Mouse (Mus musculus) left cerebral cortex, adult 9 months (tissue): Measurements from ENCODE around the gene Khdc1b.
A peak's percentile ranks its signal among the peaks of the same experiment; 100 is the strongest.
"Not testable (repeated sequence)": the region's sequence is repeated elsewhere in the genome, so short reads cannot be mapped to it uniquely, and the experiment has no call there.

Source experiments
- DNase-seq, 2 experiments: peaks; one replicate each; pipeline ENCODE4 v3.0.0; 2022; ENCODE audit warnings: low spot score in 2 of 2

The Khdc1b gene

GRCm38 (mm10) chr1:21383256-21383655 is at the start of gene Khdc1b:
Khdc1b (plus strand) TSS chr1:21383556.
- DNase-seq = no peak

DNA sequence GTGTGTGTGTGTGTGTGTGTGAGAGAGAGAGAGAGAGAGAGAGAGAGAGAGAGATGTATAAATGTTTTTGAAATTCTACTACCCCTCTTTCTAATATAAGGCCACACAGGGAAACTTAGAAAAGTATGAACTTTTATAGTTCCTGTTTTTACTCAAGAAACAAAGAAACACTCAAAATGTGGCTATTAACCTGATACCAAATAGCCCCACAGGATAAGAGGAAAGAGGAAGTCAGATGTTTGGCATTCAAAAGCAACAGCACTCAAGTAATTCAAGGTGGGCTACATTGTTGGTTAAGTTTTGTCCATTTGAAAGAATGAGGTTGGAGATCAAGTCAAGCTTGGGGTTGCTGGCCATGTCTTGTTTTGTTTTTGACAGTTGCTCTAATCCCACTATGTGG is 47.5 kb upstream of the Khdc1b start:
- DNase-seq = no peak

DNA sequence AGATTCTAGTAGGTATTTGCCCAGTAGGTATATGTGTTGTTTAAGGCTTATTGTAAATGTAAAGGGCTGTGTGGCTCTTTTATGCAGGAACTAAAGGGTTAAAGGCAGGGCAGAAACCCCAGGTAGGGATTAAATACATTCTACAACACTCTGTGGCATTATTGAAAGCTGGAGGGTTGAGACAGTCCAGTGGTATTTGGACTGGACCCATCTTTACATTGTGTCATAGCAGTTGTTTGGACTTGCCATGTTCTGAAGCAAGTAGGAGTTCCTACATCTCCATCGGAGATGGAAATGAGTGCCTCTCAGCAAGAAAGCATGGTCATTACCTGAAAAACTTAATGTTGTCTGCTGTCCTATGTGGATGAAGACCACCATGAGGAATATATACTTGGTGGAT is 42.6 kb upstream of the Khdc1b start:
- no peak for DNase-seq

DNA sequence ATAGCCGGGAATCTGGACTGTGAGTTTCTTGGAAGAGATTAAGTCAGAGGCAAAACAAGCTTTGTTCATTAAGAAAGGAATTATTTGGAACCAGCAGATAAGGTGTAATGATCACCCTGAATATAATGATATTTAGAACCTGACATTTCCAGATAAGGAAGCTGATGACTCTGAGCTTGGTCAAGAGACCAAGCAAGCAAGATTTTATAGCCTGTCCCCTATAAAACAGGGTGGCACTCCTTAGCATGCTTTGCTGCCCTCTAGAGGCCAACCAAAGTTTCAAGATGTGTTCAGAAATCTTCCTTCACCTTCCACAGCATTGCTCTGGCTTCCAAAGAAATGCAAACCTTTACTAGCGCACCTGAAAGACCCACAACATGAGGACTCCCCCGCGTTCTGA is 39.1 kb upstream of the Khdc1b start:
- DNase-seq = peak; percentile 8 to 55

DNA sequence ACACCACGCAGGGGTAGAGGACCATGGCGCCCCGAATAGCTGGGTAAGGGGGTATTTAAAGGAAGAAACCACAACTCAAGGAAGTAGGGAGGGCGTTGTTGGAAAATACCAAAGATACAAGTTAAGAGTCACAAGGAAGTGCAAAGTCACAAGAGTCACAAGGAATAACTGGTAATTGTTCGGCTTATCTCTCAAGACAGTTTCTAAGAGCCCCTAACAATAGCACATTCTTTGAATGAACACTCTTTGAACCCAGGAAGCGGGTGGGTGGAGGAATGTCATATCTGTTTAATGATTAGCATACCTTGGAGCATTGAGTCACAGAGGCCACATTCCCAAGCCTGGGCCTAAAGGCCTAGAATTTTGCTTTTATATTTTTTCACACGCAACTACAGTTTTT is 38.6 kb upstream of the Khdc1b start:
- not testable (repeated sequence) for DNase-seq

DNA sequence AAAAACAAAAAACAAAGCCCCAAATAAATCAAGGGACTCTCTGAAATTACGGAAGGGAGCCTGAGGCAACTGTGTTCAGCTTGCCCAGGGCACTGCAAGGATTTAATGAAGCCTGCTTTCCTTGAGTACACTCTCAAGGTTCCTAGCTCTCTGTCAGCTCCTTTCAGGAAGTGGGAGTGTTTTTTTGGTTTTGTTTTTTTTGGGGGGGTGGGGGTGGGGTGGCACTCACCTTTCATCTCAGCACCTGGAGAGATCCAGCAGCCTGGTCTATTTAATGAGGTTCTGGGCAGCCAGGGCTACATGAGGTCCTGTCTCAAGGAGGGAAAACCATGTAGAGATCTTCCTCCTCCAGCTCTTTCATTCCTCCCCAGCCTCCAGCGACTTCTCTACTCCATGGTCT is 34.0 kb upstream of the Khdc1b start, which contains the start of gene Khdc1a:
Gene Khdc1a (plus strand): TSS at position 301 of the 400 bp plus-strand sequence.
- no peak for DNase-seq

- DNase-seq = not testable (repeated sequence)
Observed at GRCm38 (mm10) chr1:21368031-21368430, 15.3 kb upstream of the Khdc1b start, which contains the start of gene Khdc1c. Khdc1c (plus strand) TSS chr1:21368331.

- DNase-seq = no peak
Observed at GRCm38 (mm10) chr1:21391138-21391671, 7.8 kb downstream of the Khdc1b start.

DNA sequence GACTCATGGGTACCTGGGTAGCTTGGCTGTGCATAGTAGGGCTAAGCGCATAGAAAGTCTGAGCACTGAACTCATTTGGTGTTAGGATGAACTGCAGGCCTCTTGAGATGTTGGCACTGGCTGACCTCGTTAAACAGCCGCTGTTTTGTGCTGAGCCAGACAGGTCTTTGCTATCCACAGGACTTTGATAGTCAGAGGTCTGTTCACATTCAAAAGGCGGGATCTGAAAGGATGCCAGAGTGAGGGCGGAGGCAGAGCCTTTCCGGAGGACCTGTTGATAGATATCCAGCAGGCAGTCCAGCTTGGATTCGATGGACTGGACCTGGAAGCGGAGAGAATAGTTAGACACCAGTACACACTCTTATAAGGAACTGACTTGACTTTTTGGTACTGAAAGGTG is 19.4 kb downstream of the Khdc1b start:
- no peak for DNase-seq

DNA sequence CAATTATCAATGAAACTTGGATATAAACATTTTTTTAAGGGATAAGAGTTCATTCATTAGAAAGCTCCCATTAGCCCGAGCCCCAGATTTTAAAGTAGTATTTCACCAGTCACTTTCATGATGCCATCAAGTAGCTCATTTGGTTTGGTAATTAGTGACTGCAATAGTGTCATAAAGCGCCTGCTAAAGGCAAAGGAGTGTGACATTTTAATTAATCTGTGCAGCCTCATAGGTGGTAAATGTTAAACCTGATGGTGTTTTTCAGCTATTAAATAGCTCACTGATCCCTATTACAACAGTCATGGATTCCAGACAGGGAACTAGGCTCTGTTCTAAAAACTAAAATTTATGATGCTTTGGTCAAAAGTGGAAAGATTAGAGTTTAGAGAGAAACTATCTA is 23.9 kb downstream of the Khdc1b start:
- no peak for DNase-seq

DNA sequence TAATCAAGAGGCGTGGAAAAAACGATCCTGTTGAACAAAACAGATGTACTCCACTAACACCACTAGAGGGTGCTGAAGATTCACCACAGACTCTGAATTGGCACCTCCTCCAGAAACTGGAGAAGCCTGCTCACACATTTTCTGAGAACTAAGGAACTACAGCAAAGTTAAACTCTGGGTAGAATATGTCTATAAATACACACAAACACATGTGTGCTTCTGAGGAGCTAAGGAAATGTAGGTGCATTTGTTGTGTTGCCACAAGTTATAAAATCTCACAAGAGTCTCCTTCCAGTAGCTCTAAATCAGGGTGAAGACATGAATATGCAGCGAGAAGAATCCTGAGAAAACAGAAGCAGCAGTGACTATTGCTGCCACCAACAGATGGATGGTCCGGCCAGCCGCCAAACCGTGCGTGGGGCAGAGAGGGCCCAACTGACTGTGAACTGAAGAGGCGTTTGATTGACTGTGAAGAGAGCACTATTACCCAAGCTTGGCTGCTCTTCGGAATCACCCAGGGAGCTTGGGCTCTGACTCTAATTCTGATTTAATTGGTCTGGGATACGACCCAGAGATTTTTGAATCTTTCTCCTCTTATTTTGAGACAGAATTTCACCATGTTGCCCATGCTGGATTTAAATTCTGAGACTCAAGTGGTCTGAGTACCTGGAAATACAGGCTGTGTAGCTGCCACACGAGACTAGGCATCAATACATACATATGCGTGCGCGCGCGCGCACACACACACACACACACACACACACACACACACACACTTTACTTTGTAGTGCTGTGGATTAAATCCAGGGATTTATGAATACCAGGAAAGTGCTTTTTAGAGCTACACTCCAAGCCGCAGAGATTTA is 28.2 kb downstream of the Khdc1b start:
- peak; percentile 75 to 85 for DNase-seq

DNA sequence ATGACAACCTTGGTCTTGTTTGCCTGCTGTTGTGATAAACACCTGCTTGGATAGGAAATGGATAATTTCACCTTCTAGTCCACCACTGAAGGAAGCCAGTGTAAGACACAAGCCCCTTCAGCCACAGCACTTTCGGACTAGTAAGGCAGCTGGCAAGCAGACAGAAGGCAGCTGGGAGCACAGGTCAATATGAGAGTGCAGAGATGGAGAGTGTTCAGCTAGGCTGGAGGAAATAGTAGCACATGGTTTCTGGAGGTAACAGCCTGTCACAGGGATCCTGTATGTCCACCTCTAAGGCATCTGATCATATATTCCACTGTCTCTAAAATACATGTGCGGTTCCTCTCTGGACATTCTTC is 28.8 kb downstream of the Khdc1b start:
- no peak for DNase-seq

DNA sequence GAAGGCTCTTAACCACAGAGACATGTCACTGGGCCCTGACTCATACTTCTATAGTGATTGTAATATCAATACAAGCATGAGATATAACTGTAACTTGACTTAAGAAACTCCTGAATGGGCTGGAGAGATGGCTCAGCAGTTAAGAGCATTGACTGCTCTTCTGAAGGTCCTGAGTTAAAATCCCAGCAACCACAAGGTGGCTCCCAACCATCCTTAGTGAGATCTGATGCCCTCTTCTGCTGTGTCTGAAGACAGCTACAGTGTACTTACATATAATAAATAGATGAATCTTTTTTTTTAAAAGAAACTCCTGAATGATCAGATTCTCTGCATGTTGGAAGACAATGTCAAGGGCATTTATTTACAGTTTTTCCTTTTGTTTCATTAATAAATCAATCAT is 36.0 kb downstream of the Khdc1b start:
- DNase-seq = peak in 1 of 2 experiments; percentile 59

- DNase-seq = no peak
Observed at GRCm38 (mm10) chr1:21425654-21426053, 42.3 kb downstream of the Khdc1b start.

- no peak for DNase-seq
Observed at GRCm38 (mm10) chr1:21428079-21428478, 44.7 kb downstream of the Khdc1b start.

- no peak for DNase-seq
Observed at GRCm38 (mm10) chr1:21431666-21432065, 48.3 kb downstream of the Khdc1b start.

GRCm38 (mm10) chr1:21434853-21435252 is 51.5 kb downstream of the Khdc1b start:
- no peak for DNase-seq
